8 mouse cellular contexts compared by ENCODE assay signal in the genomic region with DNA sequence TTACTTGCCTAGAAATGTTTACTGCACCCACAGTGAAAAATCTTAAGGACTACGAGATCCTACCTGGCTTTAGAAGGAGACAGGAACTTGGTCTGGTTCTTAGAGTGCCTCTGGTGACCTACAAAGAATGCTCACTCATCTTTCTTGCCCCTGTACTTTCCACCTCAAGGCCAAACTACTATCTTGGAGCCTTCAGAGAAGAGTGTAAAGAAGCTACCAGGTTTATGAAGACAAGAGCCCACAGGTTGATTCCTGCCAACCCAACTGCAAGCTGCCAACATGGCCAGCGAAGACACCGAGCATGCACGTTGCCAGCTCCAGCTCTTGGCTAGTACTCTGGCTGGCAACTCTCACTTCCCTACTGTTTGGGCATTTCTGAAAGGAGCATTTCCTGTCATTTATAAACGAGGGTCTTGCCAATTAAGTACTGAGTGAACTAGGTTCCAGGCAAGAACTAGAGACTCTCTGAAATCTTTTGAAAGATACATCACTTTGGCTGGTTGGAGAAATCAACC. TPM values are rescaled to one million over a fixed set of nuclear protein-coding genes. Genes with fewer than 3 reads are reported as not detected.
DNase-seq lines count a peak whose midpoint lies in the region; ATAC-seq lines count a peak whose summit lies in the region.

No protein-coding gene starts in this region.

- no peak overlapping the region for H3K4me2 ChIP-seq in forebrain, embryonic 15.5 days (replicated peaks)
- peak overlapping the region; percentile 32; the same call in 1 of the 2 replicates for H3K4me2 ChIP-seq in lung, embryonic 15.5 days

- no peak overlapping the region for H3K27ac ChIP-seq in forebrain, embryonic 15.5 days (replicated peaks)
- H3K27ac ChIP-seq in lung, embryonic 15.5 days: peak overlapping the region; percentile 84

- H3K4me1 ChIP-seq in forebrain, embryonic 15.5 days: peaks cover 19% of the 10 kb centered on the region
- peaks cover 30% of the 10 kb centered on the region for H3K4me1 ChIP-seq in lung, embryonic 15.5 days

- 45% methylated on average over 5 of the region's 5 CpGs for WGBS in forebrain, embryonic 15.5 days
- 57% methylated on average over 5 of the region's 5 CpGs for WGBS in lung, embryonic 15.5 days

- 0 out of 2 replicates have a peak, but pooled peaks have one; percentile 12 for ATAC-seq in forebrain, embryonic 15.5 days (replicated peaks)
- ATAC-seq in lung, embryonic 15.5 days (ENCODE audit: borderline replicate concordance, extremely low read depth, low FRiP score, low TSS enrichment): no peak
- no peak for ATAC-seq in megakaryocyte, adult 5-6 weeks (ENCODE audit: poor library complexity, severe bottlenecking)

- no peaks in the 10 kb centered on the region for H3K27me3 ChIP-seq in forebrain, embryonic 15.5 days
- H3K27me3 ChIP-seq in lung, embryonic 15.5 days: no peaks in the 10 kb centered on the region

- H3K9ac ChIP-seq in forebrain, embryonic 15.5 days (replicated peaks): 0 out of 2 replicates have a peak overlapping the region, but pooled peaks have one; percentile 3
- no peak overlapping the region for H3K9ac ChIP-seq in lung, embryonic 15.5 days

- H3K4me3 ChIP-seq in forebrain, embryonic 15.5 days: no peak overlapping the region
- H3K4me3 ChIP-seq in lung, embryonic 15.5 days: no peak overlapping the region

- peak; percentile 4 for DNase-seq in kidney, postnatal 14 days
- no peak for DNase-seq in kidney, postnatal 4 days
- DNase-seq in cerebellum, adult 18-20 months: peak; percentile 48 to 52
- no peak for DNase-seq in layer of hippocampus, adult 18-20 months (ENCODE audit: low spot score in 2 of 2)
- no peak for DNase-seq in embryo, embryonic 9.5 days (ENCODE audit: extremely low spot score)

- no peaks in the 10 kb centered on the region for H3K9me3 ChIP-seq in forebrain, embryonic 15.5 days
- no peaks in the 10 kb centered on the region for H3K9me3 ChIP-seq in lung, embryonic 15.5 days

- peaks cover 19% of the 10 kb centered on the region for H3K36me3 ChIP-seq in forebrain, embryonic 15.5 days
- H3K36me3 ChIP-seq in lung, embryonic 15.5 days: peaks cover 27% of the 10 kb centered on the region

RNA-seq across cellular contexts. Expression of a gene that starts 24.1 kb away (rescaled TPM):
- polyA plus RNA-seq in forebrain, embryonic 15.5 days (2015; fragmentation: Nextera tagmentation; extraction: Ambion mirVana): 67.4 and 69.2 TPM in 2 replicates
- polyA plus RNA-seq in lung, embryonic 15.5 days (2015; fragmentation: Nextera tagmentation; extraction: Ambion mirVana): 64.1 and 65.6 TPM in 2 replicates
- total RNA-seq in layer of hippocampus, adult 18-20 months (2021): 10 to 100 TPM; 18.8 to 25.0 TPM
- total RNA-seq in megakaryocyte, adult 5-6 weeks (2015): 25.9 and 38.8 TPM in 2 replicates
- total RNA-seq in megakaryocyte, adult 5-6 weeks (2017): 15.8 and 17.0 TPM in 2 replicates

Comparison
In these comparisons a context has a peak if more than half of its experiments do, and no peak if none do; other contexts are left out.
1. DNase-seq: peak in kidney, postnatal 14 days (single experiment) and cerebellum, adult 18-20 months (2 of 2); none in kidney, postnatal 4 days (0 of 2), layer of hippocampus, adult 18-20 months (0 of 2) and embryo, embryonic 9.5 days (single experiment).